Mouse (Mus musculus) CH12.LX (cell line): ENCODE data around the gene Lrrfip1. TPM values are rescaled to one million over a fixed set of nuclear protein-coding genes. Genes with fewer than 3 reads are reported as not detected.

ENCODE experiments used
- DNase-seq: peaks from one replicate; pipeline ENCODE4 v3.0.0-alpha.2; 2013; ENCODE audit errors: extremely low read depth
- H3K27ac ChIP-seq: 2 replicates; pipeline ENCODE4 v1.5.1; 2012; ENCODE audit warnings: low read depth, mild to moderate bottlenecking, control low read depth, moderate library complexity; ENCODE audit not compliant: insufficient read depth
- H3K27me3 ChIP-seq: replicated peaks from 2 replicates; pipeline ENCODE3; 2012; ENCODE audit warnings: inconsistent platforms
- H3K36me3 ChIP-seq, 2 experiments: replicated peaks in 1 of 2; 2 replicates each; pipeline versions ENCODE3 to v1.6.1; 2012; ENCODE audit warnings: inconsistent platforms in 1 of 2, low read length in 1 of 2, mild to moderate bottlenecking in 1 of 2, mixed read lengths in 1 of 2, moderate library complexity in 1 of 2; ENCODE audit not compliant: control insufficient read depth in 1 of 2, insufficient read depth in 1 of 2
- H3K4me1 ChIP-seq, 2 experiments: 2 replicates each; pipeline ENCODE4 v1.6.1; 2012; ENCODE audit warnings: inconsistent platforms in 1 of 2, moderate library complexity in 1 of 2; ENCODE audit not compliant: insufficient read depth in 2 of 2, control insufficient read depth in 1 of 2
- H3K4me2 ChIP-seq: 2 replicates; pipeline ENCODE4 v1.6.1; 2012; ENCODE audit warnings: low read depth, mild to moderate bottlenecking, control low read depth; ENCODE audit not compliant: poor library complexity, insufficient read depth, severe bottlenecking
- H3K4me3 ChIP-seq, 3 experiments: fragments of 150-350 bp in 1 of 3; sonication (generic) in 1 of 3; replicated peaks in 1 of 3; 2 replicates each; pipeline versions ENCODE3 to v1.5.1; 2011 to 2012; ENCODE audit warnings: low read depth in 2 of 3, low read length in 2 of 3, mild to moderate bottlenecking in 2 of 3, moderate library complexity in 2 of 3, control low read depth in 1 of 3, improper control_type of control experiment in 1 of 3, inconsistent platforms in 1 of 3, mixed read lengths in 1 of 3; ENCODE audit not compliant: poor library complexity in 1 of 3
- H3K79me2 ChIP-seq: replicated peaks from 2 replicates; pipeline ENCODE4 v1.6.1; 2012; ENCODE audit warnings: mild to moderate bottlenecking, moderate library complexity; ENCODE audit not compliant: control insufficient read depth, poor library complexity, insufficient read depth, severe bottlenecking; ENCODE audit errors: extremely low read depth
- H3K9ac ChIP-seq: 2 replicates; pipeline ENCODE4 v1.6.1; 2012; ENCODE audit warnings: low read depth, mild to moderate bottlenecking, control low read depth, moderate library complexity; ENCODE audit not compliant: insufficient read depth
- H3K9me3 ChIP-seq: replicated peaks from 2 replicates; pipeline ENCODE3; 2012; ENCODE audit warnings: low read length, inconsistent platforms, mixed read lengths
- CHD1 ChIP-seq: IDR thresholded peaks from 2 replicates; pipeline ENCODE4 v1.6.1; 2012; ENCODE audit warnings: low read depth, low read length, improper control_type of control experiment, inconsistent platforms
- ELF1 ChIP-seq: IDR thresholded peaks from 2 replicates; pipeline ENCODE4 v1.6.1; 2014; ENCODE audit warnings: low read depth, mild to moderate bottlenecking, inconsistent platforms, low read length, improper control_type of control experiment
- EP300 ChIP-seq: IDR thresholded peaks from 2 replicates; pipeline ENCODE4 v1.6.1; 2011; ENCODE audit warnings: low read length, improper control_type of control experiment
- GABPA ChIP-seq: IDR thresholded peaks from 2 replicates; pipeline ENCODE4 v1.6.1; 2012; ENCODE audit warnings: low read depth, low read length, improper control_type of control experiment, inconsistent platforms; ENCODE audit not compliant: insufficient replicate concordance
- HCFC1 ChIP-seq: IDR thresholded peaks from 2 replicates; pipeline ENCODE4 v1.6.1; 2012; ENCODE audit warnings: low read depth, mild to moderate bottlenecking, inconsistent platforms, low read length, improper control_type of control experiment
- IRF4 ChIP-seq: IDR thresholded peaks from 2 replicates; pipeline ENCODE4 v1.6.1; 2014; ENCODE audit warnings: low read depth, mild to moderate bottlenecking, inconsistent platforms, low read length, improper control_type of control experiment
- JUND ChIP-seq: conservative IDR thresholded peaks from 2 replicates; pipeline ENCODE4 v1.6.1; 2011; ENCODE audit warnings: low read depth, low read length, improper control_type of control experiment
- MAFK ChIP-seq: IDR thresholded peaks from 2 replicates; pipeline ENCODE4 v1.6.1; 2011; ENCODE audit warnings: low read length, improper control_type of control experiment; ENCODE audit not compliant: insufficient replicate concordance
- MAX ChIP-seq: IDR thresholded peaks from 2 replicates; pipeline ENCODE4 v1.6.1; 2011; ENCODE audit warnings: low read length, improper control_type of control experiment
- MYC ChIP-seq: IDR thresholded peaks from 2 replicates; pipeline ENCODE4 v1.6.1; 2011; ENCODE audit warnings: low read depth, mild to moderate bottlenecking, improper control_type of control experiment, low read length
- PAX5 ChIP-seq: IDR thresholded peaks from 2 replicates; pipeline ENCODE4 v1.6.1; 2012; ENCODE audit warnings: low read length, inconsistent platforms, mixed read lengths
- POLR2A ChIP-seq: IDR thresholded peaks from 2 replicates; pipeline ENCODE4 v1.6.1; 2011; ENCODE audit warnings: low read depth, mild to moderate bottlenecking, improper control_type of control experiment, low read length
- RAD21 ChIP-seq: IDR thresholded peaks from 2 replicates; pipeline ENCODE4 v1.6.1; 2011; ENCODE audit warnings: low read depth, mild to moderate bottlenecking, low read length, improper control_type of control experiment, moderate library complexity
- SIN3A ChIP-seq: IDR thresholded peaks from 2 replicates; pipeline ENCODE4 v1.6.1; 2012; ENCODE audit warnings: low read length, improper control_type of control experiment, inconsistent platforms
- TBP ChIP-seq: conservative IDR thresholded peaks from 2 replicates; pipeline ENCODE4 v1.6.1; 2011; ENCODE audit warnings: low read depth, low read length, improper control_type of control experiment
- UBTF ChIP-seq: IDR thresholded peaks from 2 replicates; pipeline ENCODE4 v1.6.1; 2012; ENCODE audit warnings: low read depth, mild to moderate bottlenecking, inconsistent platforms, low read length, improper control_type of control experiment, moderate library complexity
- USF2 ChIP-seq: conservative IDR thresholded peaks from 2 replicates; pipeline ENCODE4 v1.6.1; 2011; ENCODE audit warnings: low read depth, low read length, improper control_type of control experiment
- ZKSCAN1 ChIP-seq: IDR thresholded peaks from 2 replicates; pipeline ENCODE4 v1.6.1; 2012; ENCODE audit warnings: low read depth, inconsistent platforms, low read length, improper control_type of control experiment, borderline replicate concordance
- ZMIZ1 ChIP-seq: IDR thresholded peaks from 2 replicates; pipeline ENCODE4 v1.6.1; 2012; ENCODE audit warnings: low read depth, mild to moderate bottlenecking, inconsistent platforms, low read length, improper control_type of control experiment
- ZNF384 ChIP-seq: IDR thresholded peaks from 2 replicates; pipeline ENCODE4 v1.6.1; 2012; ENCODE audit warnings: low read depth, low read length, improper control_type of control experiment, inconsistent platforms
- dilution Hi-C: fragments of 300-500 bp; cut with MboI; formaldehyde crosslinking; loops from 2 replicates; pipeline ENCODE4 v1.14.3; 2020; ENCODE audit warnings: low sequenced_read_pairs; ENCODE audit not compliant: extremely low pct_unique_long_range_greater_than_20kb, extremely low pct_ligation_motif_present
- in situ Hi-C: fragments of 300-500 bp; cut with MboI; formaldehyde crosslinking; loops from 3 replicates; pipeline ENCODE4 v1.14.3; 2019; ENCODE audit warnings: low sequenced_read_pairs, low pct_ligation_motif_present, low pct_unique_long_range_greater_than_20kb, mixed read lengths
- polyA plus RNA-seq: library from polyadenylated mRNA; unstranded; fragments of >175 nt; gene quantifications from 2 replicates; pipeline ENCODE4 v1.2.1, GENCODE M21; 2012; ENCODE audit warnings: low read depth; ENCODE audit not compliant: insufficient read length
- total RNA-seq, 2 experiments: library from RNA; depleted of rRNA; stranded (reverse); fragments of 300-350 nt in 1 of 2; fragments of >200 nt in 1 of 2; gene quantifications; 2 replicates each; pipeline ENCODE4 v1.2.3; 2012 to 2014

Lrrfip1 gene
- total and polyA plus RNA-seq, 3 experiments: 17.2 to 30.5 (median 19.1) TPM

- no peaks in the 10 kb centered on the region for H3K36me3 ChIP-seq
- TF ChIP-seq RAD21: no peak
- TF ChIP-seq ELF1: no peak
- TF ChIP-seq SIN3A: no peak
- no peak for TF ChIP-seq PAX5
- no peak for TF ChIP-seq ZKSCAN1
- TF ChIP-seq GABPA: no peak
- TF ChIP-seq ZNF384: no peak
- TF ChIP-seq CHD1: no peak
- no peak for TF ChIP-seq HCFC1
- TF ChIP-seq MYC: no peak
- TF ChIP-seq POLR2A: no peak
- TF ChIP-seq EP300: no peak
- TF ChIP-seq, all 38 proteins: peak for 0
- no peaks in the 10 kb centered on the region for H3K4me1 ChIP-seq
- H3K27me3 ChIP-seq: peaks cover 53% of the 10 kb centered on the region
- in situ Hi-C loops: no loop called here
- dilution Hi-C loops: no loop called here
- H3K9ac ChIP-seq: no peak overlapping the region
- no peak overlapping the region for H3K4me3 ChIP-seq
- H3K9me3 ChIP-seq: peaks cover 15% of the 10 kb centered on the region
- no peak overlapping the region for H3K4me2 ChIP-seq
- no peak for DNase-seq
- H3K79me2 ChIP-seq: no peaks in the 10 kb centered on the region
- H3K27ac ChIP-seq: no peak overlapping the region
These were observed 1.5 kb downstream of the Lrrfip1 start for GRCm38 (mm10) chr1:90999911-91000601.

GRCm38 (mm10) chr1:91001101-91001500 lies 2.6 kb downstream of the Lrrfip1 start:
- Histone ChIP-seq H3K27me3 (peaks cover 55% of the 10 kb centered on the region), H3K4me1 (no peaks in the 10 kb centered on the region), H3K27ac (no peak overlapping the region), H3K4me3 (no peak overlapping the region), H3K9me3 (peaks cover 10% of the 10 kb centered on the region), H3K36me3 (no peaks in the 10 kb centered on the region), H3K9ac (no peak overlapping the region), H3K79me2 (no peaks in the 10 kb centered on the region), H3K4me2 (no peak overlapping the region)
- in situ Hi-C loops (no loop called here), dilution Hi-C loops (no loop called here)
- no peak for DNase-seq
- no peak for TF ChIP-seq JUND
- no peak for TF ChIP-seq ZMIZ1
- TF ChIP-seq UBTF: no peak
- TF ChIP-seq USF2: no peak
- TF ChIP-seq TBP: no peak
- no peak for TF ChIP-seq PAX5
- TF ChIP-seq ELF1: no peak
- no peak for TF ChIP-seq HCFC1
- no peak for TF ChIP-seq IRF4
- no peak for TF ChIP-seq MAX
- no peak for TF ChIP-seq ZKSCAN1
- no peak for TF ChIP-seq MAFK
